Mouse (Mus musculus) urinary bladder, postnatal 4 days (tissue): ENCODE measurements around the gene Gm13102.
"Not testable (repeated sequence)": the region's sequence is repeated elsewhere in the genome, so short reads cannot be mapped to it uniquely, and the experiment has no call there.

Source experiments
- DNase-seq, 2 experiments: peaks; one replicate each; pipeline ENCODE4 v3.0.0; 2021 to 2022; ENCODE audit warnings: low spot score in 2 of 2

The Gm13102 gene

DNA sequence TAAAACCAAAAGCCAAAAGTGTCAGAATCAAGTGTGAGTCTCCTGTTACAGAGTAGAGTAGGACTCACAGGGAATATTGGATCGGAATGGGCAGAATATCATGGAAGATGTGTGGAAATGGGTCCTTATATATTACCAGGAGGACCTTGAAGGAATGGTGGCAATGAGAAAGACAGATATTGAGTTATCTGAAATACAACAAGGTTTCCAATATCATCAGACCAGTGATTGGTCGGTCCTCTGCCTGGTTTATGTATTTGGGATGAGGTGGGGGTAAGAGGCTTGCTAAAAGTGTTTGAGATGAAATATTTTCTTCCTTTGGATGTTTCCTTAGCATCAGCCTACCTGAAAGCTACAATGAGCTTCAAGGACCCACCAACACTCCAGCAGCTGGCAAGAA is at the start of gene Gm13102:
TSS of gene Gm13102 (plus strand) at position 301 of the 400 bp plus-strand sequence.
- DNase-seq, result not testable (repeated sequence)

DNA sequence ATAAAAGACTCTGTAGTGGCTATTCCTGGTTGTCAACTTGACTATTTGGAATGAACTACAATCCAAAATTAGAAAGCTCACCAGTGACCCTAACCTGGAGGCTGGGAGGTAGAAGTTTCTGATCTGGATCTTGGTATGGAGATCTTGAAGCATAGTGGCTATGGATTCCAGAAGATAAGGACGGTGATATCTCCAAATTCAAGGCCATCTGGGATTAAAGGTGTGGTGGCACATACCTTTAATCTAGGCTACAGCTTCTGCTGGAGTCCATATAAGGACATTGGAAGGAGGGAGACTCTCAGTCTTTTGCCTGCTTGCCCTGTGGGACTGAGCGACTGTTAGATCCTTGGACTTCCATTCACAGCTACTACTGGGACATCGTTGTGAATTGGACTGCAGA is 47.4 kb upstream of the Gm13102 start, which contains the start of gene Pramel4:
TSS of gene Pramel4 (plus strand) at position 301 of the 400 bp plus-strand sequence.
- not testable (repeated sequence) for DNase-seq
